Mouse (Mus musculus): Measurements from ENCODE around the gene Ica1l. TPM values are rescaled to one million over a fixed set of nuclear protein-coding genes. Genes with fewer than 3 reads are reported as not detected.
"Not testable (repeated sequence)": the region's sequence is repeated elsewhere in the genome, so short reads cannot be mapped to it uniquely, and the experiment has no call there.

Ica1l gene
- 10 to 100 TPM; 35.6 to 39.5 TPM for total RNA-seq (2021)
- long read RNA-seq, experiment 1, transcript Ica1l-201 (11 exons, 3,650 nt), result major isoform, 9 of 59 reads
- long read RNA-seq, experiment 1, partial matches to known transcripts, result 19 of 59 reads
- long read RNA-seq, experiment 1, other reads (novel, unspliced or antisense), result 27 of 59 reads
- long read RNA-seq, experiment 2, transcript Ica1l-201 (11 exons, 3,650 nt), result major isoform, 16 of 88 reads
- long read RNA-seq, experiment 2, partial matches to known transcripts, result 6 of 88 reads
- long read RNA-seq, experiment 2, other reads (novel, unspliced or antisense), result 60 of 88 reads

DNA sequence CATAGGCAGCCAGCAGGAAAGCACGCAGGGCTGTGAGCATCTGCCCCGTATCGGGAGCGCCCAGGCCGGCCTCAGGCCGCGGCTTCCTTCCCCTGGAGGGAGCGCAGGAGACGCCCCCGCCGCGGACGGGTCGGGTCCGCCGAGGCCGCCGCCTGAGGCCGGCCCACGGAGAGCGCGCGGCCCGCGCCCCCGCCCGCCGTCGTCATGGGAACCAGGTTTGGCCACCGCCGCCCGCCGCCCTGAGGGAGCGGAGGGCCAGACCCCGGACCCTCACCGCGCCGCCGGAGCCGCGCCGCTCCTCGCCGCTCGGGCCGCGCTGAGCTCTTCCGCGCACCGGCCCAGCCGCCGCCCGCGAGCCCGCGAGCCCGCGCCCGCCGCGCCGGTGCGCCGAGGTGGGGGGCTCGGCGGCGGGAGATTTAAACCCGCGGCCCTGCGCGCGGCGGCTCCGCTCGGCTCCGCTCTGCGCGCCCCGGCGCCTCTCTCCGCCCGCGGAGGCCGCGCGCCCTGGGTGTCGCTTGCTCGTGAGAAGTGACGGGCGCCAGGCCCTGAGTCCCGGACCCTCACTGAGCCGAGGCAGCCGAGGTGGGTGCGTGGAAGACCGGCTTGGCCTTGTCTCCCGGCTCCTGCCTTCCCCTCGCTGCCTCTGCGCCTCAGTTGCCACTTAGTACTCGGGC lies at the start of gene Ica1l:
Gene Ica1l (minus strand): TSS at position 389 of the 674 bp plus-strand sequence.
- no peak for TF ChIP-seq CTCF (conservative IDR thresholded peaks at IDR 0.05)
- Histone ChIP-seq H3K27ac (peak within 1 kb of the TSS; percentile 80), H3K4me3 (peak within 1 kb of the TSS; percentile 74)
- DNase-seq (ENCODE audit: low spot score in 2 of 2), result peak; percentile 14 to 49

DNA sequence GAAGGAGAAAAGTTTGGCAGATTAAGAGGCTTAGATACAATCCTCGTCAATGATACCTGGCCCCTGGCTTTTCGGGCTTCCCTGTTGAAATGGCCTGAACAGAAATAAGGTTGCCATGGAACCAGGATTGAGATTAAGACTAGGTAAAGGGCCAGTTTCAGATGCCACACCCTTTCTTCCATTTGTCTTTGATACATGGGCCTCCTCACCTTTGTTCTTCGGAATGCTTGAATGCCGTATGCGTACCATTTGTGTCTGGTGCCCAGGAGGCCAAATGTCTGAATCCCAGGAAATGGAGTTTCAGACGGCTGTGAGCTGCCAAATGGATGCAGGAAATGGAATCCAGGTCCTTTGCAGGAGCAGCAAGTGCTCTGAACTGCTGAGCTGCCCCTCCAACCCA lies 33.4 kb upstream of the Ica1l start:
- no peak for DNase-seq (ENCODE audit: low spot score in 2 of 2)
- Histone ChIP-seq H3K27ac (no peak overlapping the region), H3K4me3 (no peak overlapping the region)
- TF ChIP-seq CTCF (conservative IDR thresholded peaks at IDR 0.05), result no peak

DNA sequence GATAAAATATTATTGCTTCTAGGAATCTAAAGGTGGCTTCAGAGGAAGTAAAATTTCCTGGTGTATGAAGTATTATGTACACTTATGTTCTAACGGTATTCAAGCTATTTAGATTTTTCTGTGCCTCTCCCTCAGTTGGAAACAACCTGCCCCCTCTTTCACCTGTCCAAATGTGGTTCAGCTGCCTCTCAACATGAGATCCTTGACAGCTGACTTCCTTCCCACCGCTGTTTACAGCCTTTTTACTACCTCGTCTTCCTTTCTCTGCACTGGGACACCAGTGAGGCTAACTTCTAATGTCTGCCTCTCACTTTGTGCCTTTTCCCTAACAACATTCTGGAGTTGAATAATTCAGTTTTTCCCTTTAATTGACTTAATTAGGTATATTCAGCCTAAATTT lies 32.6 kb upstream of the Ica1l start:
- DNase-seq (ENCODE audit: low spot score in 2 of 2), result no peak
- TF ChIP-seq CTCF (conservative IDR thresholded peaks at IDR 0.05), result no peak
- no peak overlapping the region for H3K4me3 ChIP-seq
- no peak overlapping the region for H3K27ac ChIP-seq

DNA sequence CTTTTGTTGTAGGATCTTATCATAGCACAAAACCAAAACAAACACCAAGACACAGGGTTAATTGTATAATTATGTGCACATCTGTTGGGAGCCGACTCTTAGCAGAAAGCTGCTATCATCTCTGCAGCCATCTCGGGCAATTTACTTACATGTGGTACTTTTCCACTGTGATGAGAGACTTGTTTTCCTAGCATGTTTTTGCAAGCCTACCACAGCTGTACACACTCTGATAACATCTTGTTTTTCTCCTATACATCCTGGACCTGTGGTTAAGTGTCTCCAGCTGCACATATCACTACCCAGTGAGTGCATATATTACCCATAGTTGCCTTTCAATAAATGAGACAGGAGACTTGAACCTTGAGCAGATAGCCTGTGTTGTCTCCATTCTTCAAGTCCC lies 32.0 kb upstream of the Ica1l start:
- no peak overlapping the region for H3K4me3 ChIP-seq
- no peak overlapping the region for H3K27ac ChIP-seq
- no peak for TF ChIP-seq CTCF (conservative IDR thresholded peaks at IDR 0.05)
- DNase-seq (ENCODE audit: low spot score in 2 of 2), result no peak

DNA sequence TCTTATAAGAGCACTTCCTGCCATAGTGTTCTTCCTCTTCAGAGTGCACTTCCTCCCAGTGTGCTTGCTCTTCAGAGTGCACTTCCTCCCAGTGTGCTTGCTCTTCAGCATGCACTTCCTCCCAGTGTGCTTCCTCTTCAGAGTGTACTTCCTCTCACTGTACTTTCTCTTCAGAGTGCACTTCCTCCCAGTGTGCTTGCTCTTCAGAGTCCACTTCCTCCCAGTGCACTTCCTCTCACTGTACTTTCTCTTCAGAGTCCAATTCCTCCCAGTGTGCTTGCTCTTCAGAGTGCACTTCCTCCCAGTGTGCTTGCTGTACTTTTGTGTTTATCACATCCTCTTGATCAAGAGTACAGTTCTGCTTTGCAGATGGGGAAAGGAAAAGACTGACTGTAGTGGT lies 27.7 kb upstream of the Ica1l start:
- not testable (repeated sequence) for H3K27ac ChIP-seq; H3K4me3 ChIP-seq; DNase-seq (ENCODE audit: low spot score in 2 of 2)

DNA sequence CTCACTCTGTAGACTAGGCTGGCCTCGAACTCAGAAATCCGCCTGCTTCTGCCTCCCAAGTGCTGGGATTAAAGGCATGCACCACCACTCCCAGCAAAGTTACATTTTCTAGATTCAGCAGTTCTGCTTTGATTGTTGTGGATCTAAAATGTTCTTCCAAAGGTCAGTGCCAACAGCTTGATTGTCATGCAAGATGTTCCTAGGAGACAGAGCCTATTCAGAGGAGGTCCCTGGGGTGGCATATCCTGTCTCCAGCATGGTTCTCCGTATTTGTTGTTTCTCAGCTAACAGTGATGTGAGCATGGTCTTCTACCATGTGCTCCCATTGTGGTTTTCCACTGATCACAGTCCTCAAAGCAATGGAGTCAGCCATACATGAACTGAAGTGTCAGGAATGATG lies 13.3 kb upstream of the Ica1l start:
- Histone ChIP-seq H3K4me3 (no peak overlapping the region), H3K27ac (no peak overlapping the region)
- no peak for TF ChIP-seq CTCF (conservative IDR thresholded peaks at IDR 0.05)
- DNase-seq (ENCODE audit: low spot score in 2 of 2), result no peak

DNA sequence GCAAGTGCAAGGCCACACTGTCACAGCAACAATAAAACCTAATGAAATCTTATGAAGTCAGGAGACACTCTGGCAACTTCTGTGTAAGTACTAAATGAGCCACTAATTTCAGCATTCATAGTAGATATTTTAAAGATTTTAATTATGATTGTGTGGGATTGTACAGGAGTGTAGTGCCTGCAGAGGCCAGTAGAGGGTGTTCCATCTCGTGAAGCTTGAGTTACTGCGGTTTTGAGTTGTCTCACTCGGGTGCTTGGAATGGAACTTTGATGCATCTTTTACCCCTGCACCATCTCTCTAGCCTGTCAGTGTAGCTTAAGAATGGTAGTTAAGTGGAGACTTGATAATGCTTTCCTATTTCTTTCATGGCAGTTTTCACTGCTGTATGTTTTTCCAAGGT lies 11.7 kb upstream of the Ica1l start:
- Histone ChIP-seq H3K27ac (no peak overlapping the region), H3K4me3 (no peak overlapping the region)
- DNase-seq (ENCODE audit: low spot score in 2 of 2), result no peak
- TF ChIP-seq CTCF (conservative IDR thresholded peaks at IDR 0.05), result peak; percentile 66

DNA sequence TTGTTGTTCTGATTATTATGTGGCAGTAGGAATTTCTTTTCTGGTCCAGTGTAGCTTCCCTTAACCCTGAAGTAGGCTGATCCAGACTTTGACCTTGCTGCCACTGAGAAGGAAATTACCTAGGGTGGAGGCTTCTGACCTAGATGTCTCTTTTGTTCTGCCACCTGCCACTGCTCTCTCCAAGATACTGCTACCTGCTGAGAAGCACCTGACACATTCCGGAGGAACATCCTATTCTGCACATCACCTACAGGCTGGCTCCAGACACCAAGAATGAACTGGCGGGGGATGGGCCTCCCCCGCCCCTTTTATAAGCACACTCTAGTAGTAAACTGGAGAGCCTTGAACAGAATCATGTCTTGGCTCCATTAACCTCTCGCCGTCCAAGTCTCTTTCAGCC lies 4.5 kb upstream of the Ica1l start:
- not testable (repeated sequence) for H3K4me3 ChIP-seq; DNase-seq (ENCODE audit: low spot score in 2 of 2); H3K27ac ChIP-seq

DNA sequence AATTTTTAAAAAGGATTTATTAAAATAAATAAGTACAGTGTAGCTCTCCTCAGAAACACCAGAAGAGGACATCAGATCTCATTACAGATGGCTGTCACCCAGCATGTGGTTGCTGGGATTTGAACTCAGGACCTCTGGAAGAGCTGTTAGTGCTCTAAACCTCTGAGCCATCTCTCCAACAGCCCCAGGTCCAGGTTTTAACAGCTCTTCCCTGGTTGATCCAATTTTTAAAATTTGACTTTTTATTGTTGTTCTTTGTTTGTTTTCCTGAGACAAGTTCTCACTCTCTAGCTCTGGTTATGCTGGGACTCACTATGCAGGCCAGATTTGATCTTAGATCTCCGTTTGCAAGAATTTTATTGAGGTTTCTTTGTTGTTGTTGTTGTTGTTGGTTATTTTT lies 1.6 kb upstream of the Ica1l start:
- Histone ChIP-seq H3K27ac (no peak overlapping the region), H3K4me3 (no peak overlapping the region)
- no peak for DNase-seq (ENCODE audit: low spot score in 2 of 2)
- no peak for TF ChIP-seq CTCF (conservative IDR thresholded peaks at IDR 0.05)

DNA sequence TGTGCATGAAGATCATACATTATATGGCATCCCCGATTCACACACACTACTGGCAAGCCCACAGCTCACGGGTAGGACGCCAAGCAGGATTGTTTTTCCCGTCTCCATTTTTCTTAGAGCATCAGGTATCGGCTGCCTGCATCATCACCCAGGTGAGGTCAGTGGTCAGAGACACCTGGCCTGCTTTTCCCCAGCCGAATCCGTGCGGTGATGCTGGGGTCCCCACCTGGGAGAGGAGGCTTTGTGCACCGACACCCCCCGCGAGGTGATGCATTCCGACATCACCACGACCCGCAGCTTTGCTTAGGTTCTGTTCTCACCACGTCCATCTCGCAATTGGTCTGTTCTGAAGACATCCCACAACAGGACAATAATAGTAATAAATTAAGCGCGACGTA lies 587 bp downstream of the Ica1l start:
- TF ChIP-seq CTCF (conservative IDR thresholded peaks at IDR 0.05), result no peak
- DNase-seq (ENCODE audit: low spot score in 2 of 2), result no peak

DNA sequence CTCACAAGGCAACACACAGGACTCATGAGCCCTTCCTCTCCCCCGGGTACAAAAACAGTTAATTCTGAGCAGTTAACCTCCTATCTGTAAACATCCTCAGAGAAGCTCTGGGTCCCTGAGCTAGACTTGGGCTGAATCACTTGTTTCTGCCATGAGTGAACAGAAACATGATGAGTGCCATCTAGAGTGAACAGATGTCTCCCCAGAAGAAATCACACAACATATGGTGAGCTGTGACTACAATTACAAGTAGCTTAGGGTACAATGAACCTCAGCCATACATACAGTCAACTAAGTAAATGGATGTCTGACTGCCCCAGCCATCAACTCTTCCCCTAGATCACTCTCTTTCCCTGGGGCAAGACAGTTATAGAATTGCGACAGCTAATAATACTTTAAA lies 7.9 kb downstream of the Ica1l start:
- peak; percentile 56 to 76 for DNase-seq (ENCODE audit: low spot score in 2 of 2)

More for the DNA sequence above, 587 bp downstream of the Ica1l start:
- Histone ChIP-seq H3K4me3 (peak overlapping the region; percentile 74), H3K27ac (peak overlapping the region; percentile 80)

DNA sequence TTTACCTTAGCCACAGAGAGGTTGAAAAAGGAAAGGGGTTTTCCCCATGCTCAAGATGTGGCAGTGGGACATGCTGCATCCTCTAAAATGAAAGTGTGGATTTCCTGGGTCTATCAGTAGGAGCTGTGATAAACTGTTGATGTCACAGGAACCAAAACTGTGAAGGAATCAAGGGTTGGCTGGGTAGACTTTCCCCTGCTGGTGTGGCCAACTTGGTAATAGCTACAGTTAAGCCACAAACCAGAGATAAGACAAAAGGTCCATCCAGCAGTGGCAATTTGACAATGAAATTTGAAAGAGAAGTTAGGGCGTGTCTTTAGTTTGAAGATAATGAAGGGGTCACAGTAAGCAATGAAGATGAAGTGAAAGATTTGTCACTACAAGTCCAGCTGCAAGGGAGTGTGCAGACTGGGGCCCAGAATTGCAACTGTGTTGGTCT lies 25.9 kb downstream of the Ica1l start:
- Histone ChIP-seq H3K27ac (peak overlapping the region; percentile 69), H3K4me3 (no peak overlapping the region)
- DNase-seq (ENCODE audit: low spot score in 2 of 2), result no peak
- TF ChIP-seq CTCF (conservative IDR thresholded peaks at IDR 0.05), result no peak

More for the DNA sequence above, 7.9 kb downstream of the Ica1l start:
- no peak overlapping the region for H3K4me3 ChIP-seq
- peak overlapping the region; percentile 33; the same call in 1 of the 2 replicates for H3K27ac ChIP-seq
- no peak for TF ChIP-seq CTCF (conservative IDR thresholded peaks at IDR 0.05)

DNA sequence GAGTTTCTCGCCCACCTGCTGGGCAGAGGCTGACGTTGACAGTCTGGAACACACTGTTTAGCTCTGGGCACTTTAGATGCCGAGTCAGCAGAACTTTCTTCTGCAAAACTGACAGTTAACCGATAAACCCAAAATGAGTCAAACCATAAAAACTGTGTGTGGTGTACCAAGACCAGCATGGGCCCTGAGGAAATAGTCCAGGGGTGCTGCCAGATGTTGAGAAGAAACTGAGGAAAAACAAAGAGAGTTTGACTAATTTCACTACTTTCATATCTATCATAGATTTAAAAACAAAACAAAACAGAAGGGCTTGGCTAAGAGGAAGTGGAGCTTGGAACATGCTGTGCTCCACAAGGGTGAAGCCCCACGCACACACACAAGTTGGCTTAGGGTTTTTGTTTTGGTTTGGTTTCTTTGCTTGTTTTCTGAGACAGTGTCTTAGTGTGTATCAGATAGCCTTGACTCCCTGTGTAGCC lies 26.8 kb downstream of the Ica1l start:
- Histone ChIP-seq H3K27ac (peak overlapping the region; percentile 69), H3K4me3 (no peak overlapping the region)
- no peak for TF ChIP-seq CTCF (conservative IDR thresholded peaks at IDR 0.05)
- no peak for DNase-seq (ENCODE audit: low spot score in 2 of 2)

DNA sequence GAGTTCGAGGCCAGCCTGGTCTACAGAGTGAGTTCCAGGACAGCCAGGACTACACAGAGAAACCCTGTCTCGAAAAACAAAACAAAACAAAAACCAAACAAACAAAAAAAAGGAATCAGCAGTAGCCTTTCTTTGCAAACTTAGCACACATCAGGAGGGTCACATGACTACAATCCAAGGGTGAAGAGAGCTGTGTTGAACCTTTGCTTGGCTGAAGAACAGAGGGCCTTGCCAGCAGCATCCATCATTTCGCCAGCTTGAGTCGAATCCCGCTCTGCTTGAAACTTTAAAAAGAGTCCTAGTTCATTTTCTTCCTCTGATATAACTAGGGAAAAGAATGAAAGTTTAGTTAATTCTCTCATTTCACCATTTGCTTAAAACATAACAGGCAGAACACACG lies 27.5 kb downstream of the Ica1l start:
- no peak for TF ChIP-seq CTCF (conservative IDR thresholded peaks at IDR 0.05)
- DNase-seq (ENCODE audit: low spot score in 2 of 2), result no peak
- no peak overlapping the region for H3K4me3 ChIP-seq
- H3K27ac ChIP-seq, result peak overlapping the region; percentile 69; the same call in 1 of the 2 replicates

Measured in layer of hippocampus, adult 2 months (tissue).